Mouse (Mus musculus) urinary bladder, postnatal 10 days (tissue): Measurements from ENCODE around the gene Ikzf3.

Experiments
- DNase-seq: peaks from one replicate; pipeline ENCODE4 v3.0.0; 2022; ENCODE audit warnings: low spot score

The Ikzf3 gene

GRCm38 (mm10) chr11:98446562-98447474, 99.0 kb downstream of the Ikzf3 start:
- DNase-seq, result no peak

- DNase-seq, result no peak
Measured at GRCm38 (mm10) chr11:98446213-98446561, 99.6 kb downstream of the Ikzf3 start, which contains the start of gene Grb7. Grb7 (plus strand) TSS chr11:98446394.

- no peak for DNase-seq
Measured at GRCm38 (mm10) chr11:98445679-98446078, 100.2 kb downstream of the Ikzf3 start.

GRCm38 (mm10) chr11:98445238-98445637, 100.6 kb downstream of the Ikzf3 start:
- DNase-seq, result no peak

GRCm38 (mm10) chr11:98443688-98444087, 102.1 kb downstream of the Ikzf3 start:
- no peak for DNase-seq

GRCm38 (mm10) chr11:98438331-98439158, 107.3 kb downstream of the Ikzf3 start, which contains the start of gene Mien1:
Mien1 (minus strand) TSS chr11:98438991.
- peak; percentile 91 for DNase-seq

DNA sequence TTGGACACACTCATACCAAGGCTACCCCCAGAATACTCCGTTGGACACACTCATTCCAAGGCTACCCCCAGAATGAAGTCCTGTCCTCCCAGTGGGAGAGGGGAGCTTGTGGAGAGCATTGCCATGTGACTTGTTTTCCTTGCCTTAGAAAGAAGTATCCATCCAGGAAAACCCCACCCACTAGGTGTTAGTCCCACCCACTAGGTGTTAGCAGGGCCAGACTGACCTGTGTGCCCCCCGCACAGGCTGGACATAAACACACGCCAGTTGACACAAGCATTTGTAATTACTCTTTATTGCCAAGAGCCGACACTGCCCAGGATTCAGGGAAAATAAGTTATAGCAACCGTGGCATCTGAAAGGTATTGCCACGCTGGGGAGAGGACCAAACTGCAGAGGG, 108.4 kb downstream of the Ikzf3 start:
- DNase-seq, result no peak

DNA sequence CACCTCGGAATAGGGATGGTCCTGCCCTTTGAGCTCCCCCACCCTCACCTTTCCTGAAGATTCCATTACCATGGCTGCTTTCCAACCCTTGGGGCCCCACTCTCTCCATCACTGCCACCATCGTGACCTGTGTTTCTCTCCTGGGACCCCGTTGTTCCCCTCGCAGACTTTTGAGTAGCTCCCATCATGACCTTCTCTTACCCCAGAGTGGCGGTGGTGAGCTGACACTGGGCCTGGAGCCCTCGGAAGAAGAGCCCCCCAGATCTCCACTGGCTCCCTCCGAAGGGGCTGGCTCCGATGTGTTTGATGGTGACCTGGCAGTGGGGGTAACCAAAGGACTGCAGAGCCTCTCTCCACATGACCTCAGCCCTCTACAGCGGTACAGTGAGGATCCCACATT, 110.1 kb downstream of the Ikzf3 start:
- DNase-seq, result no peak

- no peak for DNase-seq
Measured at GRCm38 (mm10) chr11:98431743-98432502, 113.9 kb downstream of the Ikzf3 start.

DNA sequence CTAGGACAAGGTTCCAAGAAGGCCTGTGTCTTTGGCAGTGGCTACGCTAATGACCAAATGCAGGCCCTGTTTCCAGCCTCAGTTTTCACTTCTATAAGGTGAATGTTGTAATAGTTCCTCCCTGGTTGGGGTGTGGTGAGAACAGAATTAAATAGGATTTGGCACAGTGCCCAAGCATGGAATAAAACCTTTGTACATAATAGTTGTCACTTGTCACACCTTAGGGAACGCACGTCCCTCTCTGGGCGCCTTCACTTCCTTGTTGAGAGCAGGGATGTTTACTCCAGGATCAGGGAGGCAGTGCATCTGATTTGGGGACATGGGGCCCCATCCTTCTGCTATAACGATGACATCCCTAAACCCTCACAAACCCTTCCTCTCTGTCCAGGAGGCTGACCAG, 117.4 kb downstream of the Ikzf3 start:
- DNase-seq, result no peak

DNA sequence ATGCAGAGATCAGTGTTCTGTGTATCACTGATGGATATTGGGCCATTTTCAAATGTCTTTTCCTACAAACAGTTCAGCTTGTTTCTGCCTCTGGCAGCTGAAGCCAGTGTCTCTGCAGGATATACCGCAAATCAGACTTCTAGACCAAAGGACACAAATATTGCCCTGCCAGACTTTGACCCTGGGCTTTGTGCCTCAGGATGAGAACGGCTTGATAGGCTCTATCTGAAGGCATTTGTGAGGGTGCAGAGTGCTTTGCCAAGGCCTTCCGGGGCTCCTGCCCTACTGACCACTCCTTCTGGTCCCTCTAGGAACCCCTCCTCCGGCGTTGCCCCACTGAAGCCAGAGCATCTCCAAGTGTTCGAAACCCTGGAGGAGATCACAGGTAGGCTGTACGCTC, 119.2 kb downstream of the Ikzf3 start:
- DNase-seq, result no peak

- no peak for DNase-seq
Measured at GRCm38 (mm10) chr11:98418939-98419547, 126.8 kb downstream of the Ikzf3 start.

GRCm38 (mm10) chr11:98418273-98418672, 127.6 kb downstream of the Ikzf3 start:
- DNase-seq, result no peak

DNA sequence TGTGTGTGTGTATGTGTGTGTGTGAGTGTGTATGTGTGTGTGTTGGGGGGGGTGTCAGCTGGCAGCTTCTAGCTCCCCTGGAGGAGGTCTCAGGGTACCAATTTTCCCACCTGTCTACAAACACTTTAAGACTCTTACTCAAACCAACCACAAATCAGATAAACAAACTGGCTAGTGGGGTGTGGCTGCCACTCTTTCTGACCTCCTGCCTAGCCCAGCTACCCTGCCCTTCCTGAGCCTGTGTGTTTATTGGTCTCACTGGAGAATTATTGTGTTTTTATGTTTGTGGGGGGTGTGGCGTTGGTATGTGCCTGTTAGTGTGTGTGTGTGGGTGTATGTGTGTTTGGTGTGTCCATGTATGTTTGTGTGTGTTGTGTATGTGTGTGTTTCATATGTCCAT, 128.8 kb downstream of the Ikzf3 start:
- DNase-seq, result no peak
